Mouse (Mus musculus): ENCODE measurements at regions not wholly inside any gene's neighbourhood (a gene's known extent, or its start where the extent isn't known, plus 50 kb on each side); places are given as distances from the start of the nearest gene placed in this dataset.

GRCm38 (mm10) chr9:67105216-67105615 lies 56.0 kb upstream of the Tpm1 start:
- H3K27ac ChIP-seq (ENCODE audit: insufficient read depth, low read depth, low read length): no peak overlapping the region
- H3K27me3 ChIP-seq (ENCODE audit: control insufficient read depth, insufficient read depth, low read length): no peaks in the 10 kb centered on the region
- no peaks in the 10 kb centered on the region for H3K36me3 ChIP-seq (ENCODE audit: control insufficient read depth, insufficient read depth, low read length)
- no peak overlapping the region for H3K4me3 ChIP-seq (ENCODE audit: low read depth, low read length)
- TF ChIP-seq CTCF (IDR thresholded peaks at IDR 0.05; ENCODE audit: extremely low read depth, insufficient read length, insufficient replicate concordance, low read depth, low read length): no peak
- TF ChIP-seq POLR2A (IDR thresholded peaks at IDR 0.05; ENCODE audit: low read depth, low read length): no peak
- no peaks in the 10 kb centered on the region for H3K4me1 ChIP-seq (ENCODE audit: control insufficient read depth, insufficient read depth, insufficient read length, low read length)
- 87% methylated on average over 2 of the region's 2 CpGs for WGBS

- WGBS: 81% methylated on average over 4 of the region's 4 CpGs
- no peaks in the 10 kb centered on the region for H3K36me3 ChIP-seq (ENCODE audit: control insufficient read depth, insufficient read depth, low read length)
- no peak overlapping the region for H3K4me3 ChIP-seq (ENCODE audit: low read depth, low read length)
- no peaks in the 10 kb centered on the region for H3K27me3 ChIP-seq (ENCODE audit: control insufficient read depth, insufficient read depth, low read length)
- TF ChIP-seq CTCF (IDR thresholded peaks at IDR 0.05; ENCODE audit: extremely low read depth, insufficient read length, insufficient replicate concordance, low read depth, low read length) (no peak), POLR2A (IDR thresholded peaks at IDR 0.05; ENCODE audit: low read depth, low read length) (no peak)
- no peak overlapping the region for H3K27ac ChIP-seq (ENCODE audit: insufficient read depth, low read depth, low read length)
- no peaks in the 10 kb centered on the region; the same call in 1 of the 2 replicates for H3K4me1 ChIP-seq (ENCODE audit: control insufficient read depth, insufficient read depth, insufficient read length, low read length)
Measured at GRCm38 (mm10) chr9:67104616-67105015, 55.4 kb upstream of the Tpm1 start.

- no peaks in the 10 kb centered on the region for H3K36me3 ChIP-seq (ENCODE audit: control insufficient read depth, insufficient read depth, low read length)
- TF ChIP-seq CTCF (IDR thresholded peaks at IDR 0.05; ENCODE audit: extremely low read depth, insufficient read length, insufficient replicate concordance, low read depth, low read length): no peak
- no peak for TF ChIP-seq POLR2A (IDR thresholded peaks at IDR 0.05; ENCODE audit: low read depth, low read length)
- 87% methylated on average over 6 of the region's 6 CpGs for WGBS
- no peak overlapping the region for H3K4me3 ChIP-seq (ENCODE audit: low read depth, low read length)
- H3K4me1 ChIP-seq (ENCODE audit: control insufficient read depth, insufficient read depth, insufficient read length, low read length): no peaks in the 10 kb centered on the region; the same call in 1 of the 2 replicates
- H3K27me3 ChIP-seq (ENCODE audit: control insufficient read depth, insufficient read depth, low read length): no peaks in the 10 kb centered on the region
- no peak overlapping the region for H3K27ac ChIP-seq (ENCODE audit: insufficient read depth, low read depth, low read length)
Measured at GRCm38 (mm10) chr9:67102578-67102977, 53.4 kb upstream of the Tpm1 start.

GRCm38 (mm10) chr9:67099471-67099870 lies 50.3 kb upstream of the Tpm1 start:
- no peaks in the 10 kb centered on the region for H3K27me3 ChIP-seq (ENCODE audit: control insufficient read depth, insufficient read depth, low read length)
- H3K27ac ChIP-seq (ENCODE audit: insufficient read depth, low read depth, low read length): no peak overlapping the region
- H3K36me3 ChIP-seq (ENCODE audit: control insufficient read depth, insufficient read depth, low read length): no peaks in the 10 kb centered on the region
- TF ChIP-seq CTCF (IDR thresholded peaks at IDR 0.05; ENCODE audit: extremely low read depth, insufficient read length, insufficient replicate concordance, low read depth, low read length) (no peak), POLR2A (IDR thresholded peaks at IDR 0.05; ENCODE audit: low read depth, low read length) (no peak)
- no peak overlapping the region for H3K4me3 ChIP-seq (ENCODE audit: low read depth, low read length)
- 61% methylated on average over 6 of the region's 6 CpGs for WGBS
- no peaks in the 10 kb centered on the region; the same call in 1 of the 2 replicates for H3K4me1 ChIP-seq (ENCODE audit: control insufficient read depth, insufficient read depth, insufficient read length, low read length)

All from small intestine, adult 2 months (tissue).